Comparison of ENCODE assay signal across 1 mouse cellular context in the genomic region with DNA sequence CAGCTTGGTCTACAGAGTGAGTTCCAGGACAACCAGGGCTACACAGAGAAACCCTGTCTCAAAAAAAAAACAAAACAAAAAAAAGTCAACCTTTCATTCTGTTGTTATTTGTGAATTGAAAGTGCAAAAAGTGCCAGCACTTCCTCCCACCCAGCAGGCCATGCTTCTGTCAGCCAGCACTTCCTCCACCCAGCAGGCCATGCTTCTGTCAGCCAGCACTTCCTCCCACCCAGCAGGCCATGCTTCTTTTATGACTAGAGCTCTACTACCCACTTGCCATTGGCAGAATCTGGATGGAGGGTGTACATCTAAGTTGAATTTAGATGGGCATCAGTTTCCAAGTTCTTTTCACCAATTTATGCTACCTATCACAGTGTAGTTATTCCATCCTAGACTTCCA.
TF ChIP-seq lines count a peak whose summit lies in the region.

No protein-coding gene starts in this region.

TF ChIP-seq in MEL, 35 proteins besides CTCF, POLR2A, EP300 and RAD21 (continued from another document):
- TF ChIP-seq CHD2 (IDR thresholded peaks at IDR 0.05; ENCODE audit: low read length): no peak
- TF ChIP-seq MAZ (IDR thresholded peaks at IDR 0.05; ENCODE audit: low read depth, low read length): no peak
- no peak for TF ChIP-seq ZKSCAN1 (IDR thresholded peaks at IDR 0.05; ENCODE audit: low read depth, low read length)
- TF ChIP-seq ZNF384 (IDR thresholded peaks at IDR 0.05; ENCODE audit: low read depth, low read length): no peak
- peak; percentile 90 for TF ChIP-seq MAX (IDR thresholded peaks at IDR 0.05; ENCODE audit: low read length)
- TF ChIP-seq ELF1 (IDR thresholded peaks at IDR 0.05; ENCODE audit: low read depth, low read length): peak; percentile 80
- TF ChIP-seq MAFK (IDR thresholded peaks at IDR 0.05; ENCODE audit: borderline replicate concordance, low read depth, low read length): no peak
- TF ChIP-seq SIN3A (IDR thresholded peaks at IDR 0.05; ENCODE audit: low read length): peak; percentile 93
- TF ChIP-seq ETS1 (IDR thresholded peaks at IDR 0.05; ENCODE audit: low read depth, low read length): no peak
- TF ChIP-seq GATA1 (IDR thresholded peaks at IDR 0.05; ENCODE audit: low read depth, low read length): no peak
- TF ChIP-seq ZC3H11A (IDR thresholded peaks at IDR 0.05; ENCODE audit: low read depth, low read length): no peak
- TF ChIP-seq HCFC1 (IDR thresholded peaks at IDR 0.05; ENCODE audit: low read depth, low read length): peak; percentile 80
- TF ChIP-seq POLR2AphosphoS5 (IDR thresholded peaks at IDR 0.05; ENCODE audit: borderline replicate concordance, low read depth, low read length): no peak
- no peak for TF ChIP-seq MYB (IDR thresholded peaks at IDR 0.05; ENCODE audit: low read depth, low read length)
- no peak for TF ChIP-seq KAT2A (conservative IDR thresholded peaks at IDR 0.05; ENCODE audit: low read depth, low read length)
- TF ChIP-seq TAL1 (IDR thresholded peaks at IDR 0.05; ENCODE audit: low read length): no peak
- no peak for TF ChIP-seq JUND (IDR thresholded peaks at IDR 0.05; ENCODE audit: low read depth, low read length)
